Mouse (Mus musculus) lung, embryonic 16.5 days (tissue): ENCODE results near the gene Phtf2. TPM values are rescaled to one million over a fixed set of nuclear protein-coding genes. Genes with fewer than 3 reads are reported as not detected.

Source experiments
- ATAC-seq: fragments of 200-750 bp; cut with Nextera tagmentation; 2 replicates; pipeline ENCODE4 v1.8.0; 2017; ENCODE audit warnings: low read depth, mild to moderate bottlenecking, moderate library complexity
- H3K27ac ChIP-seq: fragments of 300-500 bp; sonication (generic); 2 replicates; pipeline ENCODE4 v1.5.1; 2014; ENCODE audit warnings: mild to moderate bottlenecking, control low read depth, low read length
- H3K27me3 ChIP-seq: fragments of 300-500 bp; sonication (generic); 2 replicates; pipeline ENCODE4 v1.6.1; 2014; ENCODE audit warnings: low read depth, low read length, mixed read lengths; ENCODE audit not compliant: control insufficient read depth, insufficient read depth
- H3K36me3 ChIP-seq: fragments of 300-500 bp; sonication (generic); 2 replicates; pipeline ENCODE4 v1.6.1; 2014; ENCODE audit warnings: low read length; ENCODE audit not compliant: control insufficient read depth, insufficient read depth
- H3K4me1 ChIP-seq: fragments of 300-500 bp; sonication (generic); replicated peaks from 2 replicates; pipeline ENCODE4 v1.6.1; 2014; ENCODE audit warnings: low read length, mixed read lengths; ENCODE audit not compliant: control insufficient read depth, insufficient read depth
- H3K4me2 ChIP-seq: fragments of 300-500 bp; sonication (generic); 2 replicates; pipeline ENCODE4 v1.6.1; 2014; ENCODE audit warnings: low read depth, low read length, control low read depth
- H3K4me3 ChIP-seq: fragments of 300-500 bp; sonication (generic); 2 replicates; pipeline ENCODE4 v1.5.1; 2014; ENCODE audit warnings: mild to moderate bottlenecking, low read length, control low read depth
- H3K9ac ChIP-seq: fragments of 300-500 bp; sonication (generic); 2 replicates; pipeline ENCODE4 v1.6.1; 2014; ENCODE audit warnings: low read length, control low read depth
- H3K9me3 ChIP-seq: fragments of 300-500 bp; sonication (generic); 2 replicates; pipeline ENCODE4 v1.6.1; 2016; ENCODE audit warnings: low read length; ENCODE audit not compliant: control insufficient read depth
- WGBS: fragments of 180-500 bp; shearing (Covaris S2); extraction: QIAGEN DNeasy Blood & Tissue Kit; methylation state at CpG from one replicate; pipeline ENCODE4 v1.1.7; 2014; 5-methylcytosine and 5-hydroxymethylcytosine counted together
- polyA plus RNA-seq: library from polyadenylated mRNA; unstranded; fragments of >200 nt; fragmentation: Nextera tagmentation; extraction: Ambion mirVana; gene quantifications from 2 replicates; pipeline ENCODE4 v1.2.1, GENCODE M21; 2015

Gene Phtf2
- polyA plus RNA-seq, 1 experiment from 2014 or later = 9.3 TPM

GRCm38 (mm10) chr5:20911741-20912140 lies 29.8 kb upstream of the Phtf2 start:
- Histone ChIP-seq H3K27ac (no peak overlapping the region), H3K4me3 (no peak overlapping the region), H3K4me2 (no peak overlapping the region), H3K9me3 (no peaks in the 10 kb centered on the region), H3K4me1 (no peaks in the 10 kb centered on the region), H3K27me3 (no peaks in the 10 kb centered on the region), H3K9ac (no peak overlapping the region), H3K36me3 (peaks cover 5% of the 10 kb centered on the region; the same call in 1 of the 2 replicates)
- no peak for ATAC-seq
- WGBS = 84% methylated on average over 2 of the region's 2 CpGs

GRCm38 (mm10) chr5:20906191-20906590 lies 24.3 kb upstream of the Phtf2 start:
- Histone ChIP-seq H3K27ac (no peak overlapping the region), H3K4me1 (no peaks in the 10 kb centered on the region), H3K9me3 (no peaks in the 10 kb centered on the region), H3K27me3 (no peaks in the 10 kb centered on the region), H3K4me3 (no peak overlapping the region), H3K4me2 (no peak overlapping the region), H3K9ac (no peak overlapping the region), H3K36me3 (peaks cover 11% of the 10 kb centered on the region; the same call in 1 of the 2 replicates)
- 93% methylated on average over 7 of the region's 7 CpGs for WGBS
- no peak for ATAC-seq

- 78% methylated on average over 2 of the region's 2 CpGs for whole genome bisulfite sequencing
- Histone ChIP-seq H3K27ac (no peak overlapping the region), H3K4me1 (no peaks in the 10 kb centered on the region), H3K9ac (no peak overlapping the region), H3K36me3 (peaks cover 14% of the 10 kb centered on the region), H3K9me3 (no peaks in the 10 kb centered on the region), H3K27me3 (no peaks in the 10 kb centered on the region), H3K4me3 (no peak overlapping the region), H3K4me2 (no peak overlapping the region)
- ATAC-seq = no peak
Measured at GRCm38 (mm10) chr5:20905437-20905836, 23.5 kb upstream of the Phtf2 start.

GRCm38 (mm10) chr5:20904647-20905046 lies 22.7 kb upstream of the Phtf2 start:
- WGBS = 90% methylated on average over 2 of the region's 2 CpGs
- no peak for ATAC-seq
- Histone ChIP-seq H3K4me3 (no peak overlapping the region), H3K9me3 (no peaks in the 10 kb centered on the region), H3K4me2 (no peak overlapping the region), H3K9ac (no peak overlapping the region), H3K27ac (no peak overlapping the region), H3K36me3 (peaks cover 14% of the 10 kb centered on the region), H3K27me3 (no peaks in the 10 kb centered on the region), H3K4me1 (no peaks in the 10 kb centered on the region)

GRCm38 (mm10) chr5:20897446-20898167 lies 15.7 kb upstream of the Phtf2 start:
- Histone ChIP-seq H3K9ac (no peak overlapping the region), H3K4me3 (no peak overlapping the region), H3K9me3 (no peaks in the 10 kb centered on the region), H3K4me2 (no peak overlapping the region), H3K4me1 (no peaks in the 10 kb centered on the region), H3K27ac (no peak overlapping the region), H3K36me3 (peaks cover 23% of the 10 kb centered on the region), H3K27me3 (no peaks in the 10 kb centered on the region)
- WGBS = 80% methylated on average over 2 of the region's 2 CpGs
- ATAC-seq = no peak

- 63% methylated on average over 4 of the region's 4 CpGs for WGBS
- no peak overlapping the region for H3K9ac ChIP-seq
Measured at GRCm38 (mm10) chr5:20884036-20884620, 2.2 kb upstream of the Phtf2 start.

GRCm38 (mm10) chr5:20880797-20881775 lies 838 bp downstream of the Phtf2 start:
- no peaks in the 10 kb centered on the region; the same call in 1 of the 2 replicates for H3K36me3 ChIP-seq
- peak overlapping the region; percentile 79 for H3K4me2 ChIP-seq
- WGBS = 2% methylated on average over 38 of the region's 64 CpGs
- H3K9me3 ChIP-seq = no peaks in the 10 kb centered on the region
- H3K4me3 ChIP-seq = peak overlapping the region; percentile 86
- peak overlapping the region; percentile 86 for H3K9ac ChIP-seq
- H3K4me1 ChIP-seq = peaks cover 10% of the 10 kb centered on the region; the same call in 1 of the 2 replicates
- no peaks in the 10 kb centered on the region for H3K27me3 ChIP-seq
- ATAC-seq = peak; percentile 39
- H3K27ac ChIP-seq = peak overlapping the region; percentile 93

More at GRCm38 (mm10) chr5:20884036-20884620, 2.2 kb upstream of the Phtf2 start:
- peaks cover 10% of the 10 kb centered on the region; the same call in 1 of the 2 replicates for H3K4me1 ChIP-seq
- no peak overlapping the region for H3K27ac ChIP-seq
- no peaks in the 10 kb centered on the region; the same call in 1 of the 2 replicates for H3K36me3 ChIP-seq
- no peak overlapping the region for H3K4me3 ChIP-seq
- no peaks in the 10 kb centered on the region for H3K27me3 ChIP-seq
- no peak overlapping the region for H3K4me2 ChIP-seq
- H3K9me3 ChIP-seq = no peaks in the 10 kb centered on the region
- ATAC-seq = no peak

DNA sequence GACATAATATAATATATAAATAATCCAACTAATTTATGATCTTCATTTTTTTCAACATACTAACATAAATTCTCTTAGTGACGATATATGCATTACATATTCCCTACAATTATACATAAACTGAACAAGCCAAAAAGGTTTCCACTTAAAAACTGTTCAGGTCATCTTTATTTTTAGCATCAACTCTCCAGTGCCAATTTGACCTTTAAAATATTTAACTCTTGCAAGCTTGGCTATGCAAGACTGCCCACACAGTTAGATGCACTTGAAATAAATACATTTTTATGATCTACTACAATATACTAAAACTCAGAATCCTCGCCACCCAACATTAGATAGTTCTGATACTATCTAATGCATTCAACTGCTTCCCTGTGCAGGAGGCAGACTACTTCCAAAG lies 1.5 kb downstream of the Phtf2 start:
- Histone ChIP-seq H3K27me3 (no peaks in the 10 kb centered on the region), H3K4me1 (peaks cover 10% of the 10 kb centered on the region; the same call in 1 of the 2 replicates), H3K4me3 (peak overlapping the region; percentile 25; the same call in 1 of the 2 replicates), H3K36me3 (no peaks in the 10 kb centered on the region), H3K9ac (no peak overlapping the region), H3K9me3 (no peaks in the 10 kb centered on the region), H3K4me2 (peak overlapping the region; percentile 79), H3K27ac (no peak overlapping the region)
- WGBS = 60% methylated on average over 2 of the region's 2 CpGs
- no peak for ATAC-seq
